Mouse (Mus musculus) stomach, embryonic 15.5 days (tissue): Measurements from ENCODE around the gene Kif3b. TPM values are rescaled to one million over a fixed set of nuclear protein-coding genes. Genes with fewer than 3 reads are reported as not detected.

ENCODE experiments used
- ATAC-seq: fragments of 200-750 bp; cut with Nextera tagmentation; 2 replicates; pipeline ENCODE4 v1.8.0; 2017; ENCODE audit warnings: low read depth, moderate number of reproducible peaks, moderate TSS enrichment; ENCODE audit not compliant: insufficient read depth, low FRiP score
- H3K27ac ChIP-seq: fragments of 300-500 bp; sonication (generic); 2 replicates; pipeline ENCODE4 v1.5.1; 2015; ENCODE audit warnings: mild to moderate bottlenecking, inconsistent platforms
- H3K27me3 ChIP-seq: fragments of 300-500 bp; sonication (generic); replicated peaks from 2 replicates; pipeline ENCODE4 v1.6.1; 2015; ENCODE audit warnings: inconsistent platforms
- H3K36me3 ChIP-seq: fragments of 300-500 bp; sonication (generic); 2 replicates; pipeline ENCODE4 v1.6.1; 2015; ENCODE audit warnings: inconsistent platforms
- H3K4me1 ChIP-seq: fragments of 300-500 bp; sonication (generic); 2 replicates; pipeline ENCODE4 v1.6.1; 2015; ENCODE audit warnings: inconsistent platforms
- H3K4me2 ChIP-seq: fragments of 300-500 bp; sonication (generic); 2 replicates; pipeline ENCODE4 v1.6.1; 2015; ENCODE audit warnings: mild to moderate bottlenecking, inconsistent platforms
- H3K4me3 ChIP-seq: fragments of 300-500 bp; sonication (generic); replicated peaks from 2 replicates; pipeline ENCODE4 v1.5.1; 2015; ENCODE audit warnings: inconsistent platforms
- H3K9ac ChIP-seq: fragments of 300-500 bp; sonication (generic); 2 replicates; pipeline ENCODE4 v1.6.1; 2015; ENCODE audit warnings: inconsistent platforms
- H3K9me3 ChIP-seq: fragments of 300-500 bp; sonication (generic); 2 replicates; pipeline ENCODE4 v1.6.1; 2016; ENCODE audit warnings: inconsistent platforms
- WGBS: fragments of 180-500 bp; shearing (Covaris S2); methylation state at CpG from one replicate; pipeline ENCODE4 v1.1.7; 2015; 5-methylcytosine and 5-hydroxymethylcytosine counted together
- polyA plus RNA-seq: library from polyadenylated mRNA; unstranded; fragments of >200 nt; fragmentation: Nextera tagmentation; extraction: Ambion mirVana; gene quantifications from 2 replicates; pipeline ENCODE4 v1.2.1, GENCODE M21; 2015

The Kif3b gene
- polyA plus RNA-seq, 1 experiment from 2014 or later = 6.3 TPM

DNA sequence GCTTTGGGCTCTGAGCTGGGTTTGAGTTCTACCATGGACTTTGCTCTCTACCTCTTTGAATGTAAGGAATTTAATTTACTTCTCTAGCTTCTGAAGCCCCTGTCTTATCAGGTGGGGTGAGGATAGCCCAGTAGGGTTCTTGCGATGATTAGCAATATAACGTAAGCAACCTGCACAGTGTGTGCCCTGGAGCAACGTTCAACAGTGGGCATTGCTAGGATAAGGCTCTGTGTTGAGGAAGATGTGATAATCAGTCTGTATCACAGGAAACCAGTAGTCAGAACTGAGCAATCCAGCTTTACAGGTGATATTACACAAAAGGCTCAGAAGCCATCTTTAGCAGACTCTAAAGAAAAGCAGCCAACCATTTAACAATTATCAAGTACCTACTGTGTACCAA, 43.1 kb downstream of the Kif3b start:
- Histone ChIP-seq H3K4me3 (no peak overlapping the region), H3K9ac (no peak overlapping the region), H3K4me2 (no peak overlapping the region), H3K4me1 (no peaks in the 10 kb centered on the region), H3K27me3 (no peaks in the 10 kb centered on the region), H3K36me3 (peaks cover 11% of the 10 kb centered on the region; the same call in 1 of the 2 replicates), H3K27ac (no peak overlapping the region), H3K9me3 (no peaks in the 10 kb centered on the region)
- 76% methylated on average over 3 of the region's 3 CpGs for WGBS
- no peak for ATAC-seq

DNA sequence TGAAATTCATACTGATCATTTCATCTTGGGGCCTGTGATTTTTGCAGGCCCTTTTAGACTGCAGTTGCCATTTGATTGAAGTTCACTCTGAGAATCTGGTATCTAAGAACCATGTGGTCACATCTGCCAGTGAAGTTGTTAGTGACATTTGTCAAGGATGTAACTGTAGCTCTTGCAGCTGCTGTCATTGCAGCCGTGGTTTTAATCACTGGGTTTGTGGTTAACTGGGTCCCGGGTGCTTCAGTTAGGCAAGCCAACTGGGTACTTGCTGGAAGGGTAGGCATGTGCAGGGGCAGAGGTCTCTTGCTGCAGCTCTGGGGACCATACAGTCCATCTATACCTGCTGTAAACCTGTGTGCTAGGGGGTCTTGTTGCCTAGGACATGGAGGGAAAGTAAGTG, 44.9 kb downstream of the Kif3b start:
- ATAC-seq = no peak
- Histone ChIP-seq H3K9ac (no peak overlapping the region), H3K9me3 (no peaks in the 10 kb centered on the region), H3K27ac (no peak overlapping the region), H3K36me3 (peaks cover 5% of the 10 kb centered on the region; the same call in 1 of the 2 replicates), H3K4me1 (no peaks in the 10 kb centered on the region), H3K4me2 (no peak overlapping the region), H3K27me3 (no peaks in the 10 kb centered on the region), H3K4me3 (no peak overlapping the region)
- 47% methylated on average over 2 of the region's 2 CpGs for WGBS

DNA sequence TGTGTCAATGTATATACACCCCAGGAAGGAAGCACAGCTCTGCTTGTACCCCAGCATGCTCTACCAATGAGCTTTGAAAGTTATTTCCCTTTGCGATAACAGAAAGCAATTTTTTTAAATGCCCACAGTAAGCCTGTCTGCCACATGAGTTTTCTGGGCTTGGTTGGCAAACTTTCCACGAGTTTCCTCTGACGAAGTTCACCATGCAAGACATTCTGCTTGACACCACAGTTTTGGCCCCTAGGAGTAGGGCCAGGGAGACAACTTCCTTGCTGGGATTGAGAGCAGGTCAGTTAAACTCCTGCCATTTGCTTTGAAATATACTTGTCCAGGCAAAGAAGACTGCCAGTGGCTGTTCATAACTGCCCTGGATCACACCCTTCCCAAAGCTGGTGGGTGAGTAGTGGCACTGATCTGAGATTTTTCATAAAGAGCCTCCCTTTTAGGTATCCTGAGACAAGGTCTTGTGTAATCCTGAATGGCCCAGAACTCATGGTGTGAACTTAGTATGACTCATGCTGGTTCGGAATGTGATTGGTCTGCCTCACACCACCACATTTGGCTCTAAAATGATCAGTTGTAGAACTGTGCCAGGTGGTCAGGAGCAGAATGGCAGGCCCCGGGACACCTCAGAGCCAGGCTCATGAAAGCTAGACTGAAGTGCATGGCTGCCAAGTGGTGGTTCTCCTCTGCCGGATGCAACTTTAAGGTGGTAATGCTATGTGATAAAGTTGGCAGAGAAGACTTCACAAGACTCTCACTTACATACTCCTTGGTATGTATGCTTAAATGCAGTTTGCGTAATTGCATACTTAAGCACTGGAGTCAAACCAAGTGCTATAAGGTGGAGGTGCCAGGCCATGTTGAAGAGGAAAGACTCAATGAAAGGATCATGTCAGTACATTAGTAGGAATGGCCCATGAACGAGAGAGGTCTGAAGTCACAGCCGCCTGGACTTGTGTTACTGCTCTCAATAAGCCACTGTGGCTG, 47.4 kb downstream of the Kif3b start:
- H3K36me3 ChIP-seq = no peaks in the 10 kb centered on the region
- no peak overlapping the region for H3K9ac ChIP-seq
- H3K4me2 ChIP-seq = no peak overlapping the region
- no peak overlapping the region for H3K27ac ChIP-seq
- H3K4me1 ChIP-seq = no peaks in the 10 kb centered on the region
- WGBS = 86% methylated on average over 9 of the region's 9 CpGs
- no peak overlapping the region for H3K4me3 ChIP-seq
- no peaks in the 10 kb centered on the region for H3K9me3 ChIP-seq
- H3K27me3 ChIP-seq = no peaks in the 10 kb centered on the region
- no peak for ATAC-seq

DNA sequence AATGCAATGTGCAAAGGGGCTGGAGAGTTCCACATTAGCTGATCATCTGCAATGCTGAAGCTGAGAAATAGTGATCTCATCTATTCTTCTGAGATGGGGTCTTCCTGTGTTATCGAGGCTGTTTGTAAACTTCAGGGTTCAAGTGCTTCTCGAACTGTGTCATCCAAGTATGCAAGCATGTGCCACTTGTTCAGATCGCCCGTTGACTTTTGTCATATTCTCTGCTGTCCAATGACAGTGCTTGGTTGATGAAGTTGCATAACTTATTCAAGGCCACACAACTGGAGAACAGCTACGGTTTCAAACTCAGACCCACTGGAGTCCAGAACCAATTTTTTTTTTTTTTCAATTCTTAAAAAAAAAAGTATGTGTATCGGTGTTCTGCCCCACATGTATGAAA, 51.0 kb downstream of the Kif3b start:
- no peak overlapping the region for H3K4me3 ChIP-seq
- H3K36me3 ChIP-seq = no peaks in the 10 kb centered on the region
- no peaks in the 10 kb centered on the region for H3K9me3 ChIP-seq
- 87% methylated on average over 6 of the region's 6 CpGs for WGBS
- no peak overlapping the region for H3K4me2 ChIP-seq
- no peak overlapping the region for H3K27ac ChIP-seq
- ATAC-seq = no peak
- H3K27me3 ChIP-seq = no peaks in the 10 kb centered on the region
- H3K9ac ChIP-seq = no peak overlapping the region
- H3K4me1 ChIP-seq = 0 out of 2 replicates have a peak, but pooled peaks cover 5% of the 10 kb centered on the region

DNA sequence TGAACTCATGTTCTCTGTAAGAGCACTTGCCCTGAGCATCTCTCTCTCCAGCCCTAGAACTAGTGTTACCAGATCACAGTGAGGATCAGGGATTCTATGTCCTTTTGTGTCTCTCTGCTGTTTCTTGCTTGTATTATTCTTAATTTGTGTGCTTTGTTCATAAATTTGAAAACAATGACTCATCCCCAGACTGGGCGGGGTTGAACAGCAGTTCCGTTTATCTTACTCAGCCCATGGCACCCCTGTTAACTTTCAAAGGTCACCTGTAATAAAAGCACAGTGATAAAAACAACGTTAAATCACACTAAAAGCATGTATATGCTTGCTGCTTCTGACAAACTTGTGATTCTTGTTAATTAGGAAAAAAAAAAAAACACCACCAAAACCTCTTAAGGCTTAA, 51.4 kb downstream of the Kif3b start:
- Histone ChIP-seq H3K4me2 (no peak overlapping the region), H3K4me3 (no peak overlapping the region), H3K27me3 (no peaks in the 10 kb centered on the region), H3K9me3 (no peaks in the 10 kb centered on the region), H3K36me3 (no peaks in the 10 kb centered on the region), H3K9ac (no peak overlapping the region), H3K27ac (no peak overlapping the region), H3K4me1 (0 out of 2 replicates have a peak, but pooled peaks cover 5% of the 10 kb centered on the region)
- ATAC-seq = no peak
- WGBS = 65% methylated on average over 3 of the region's 3 CpGs

DNA sequence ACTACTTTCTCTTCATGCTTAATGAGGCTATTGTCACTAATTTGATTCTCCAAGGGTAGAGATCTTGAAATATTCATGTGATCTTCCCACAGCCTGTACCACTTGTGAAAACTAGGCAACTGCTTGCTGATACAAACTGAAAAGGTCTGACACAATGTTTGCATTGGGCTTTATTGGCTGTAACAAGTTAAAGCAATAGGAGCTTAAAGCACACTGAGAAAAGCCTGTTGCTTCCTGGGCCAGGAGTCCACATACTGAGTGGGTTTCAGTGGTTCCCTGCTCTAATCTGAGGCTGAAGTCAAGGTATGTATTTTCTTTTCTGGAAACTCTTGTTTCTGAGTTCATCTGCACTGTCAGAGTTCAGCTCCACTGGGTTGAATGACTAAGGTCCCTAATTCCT, 52.0 kb downstream of the Kif3b start:
- Histone ChIP-seq H3K27me3 (no peaks in the 10 kb centered on the region), H3K4me3 (no peak overlapping the region), H3K9me3 (no peaks in the 10 kb centered on the region), H3K9ac (no peak overlapping the region), H3K4me2 (no peak overlapping the region), H3K36me3 (no peaks in the 10 kb centered on the region), H3K4me1 (0 out of 2 replicates have a peak, but pooled peaks cover 5% of the 10 kb centered on the region), H3K27ac (peak overlapping the region; percentile 2; the same call in 1 of the 2 replicates)
- no peak for ATAC-seq

DNA sequence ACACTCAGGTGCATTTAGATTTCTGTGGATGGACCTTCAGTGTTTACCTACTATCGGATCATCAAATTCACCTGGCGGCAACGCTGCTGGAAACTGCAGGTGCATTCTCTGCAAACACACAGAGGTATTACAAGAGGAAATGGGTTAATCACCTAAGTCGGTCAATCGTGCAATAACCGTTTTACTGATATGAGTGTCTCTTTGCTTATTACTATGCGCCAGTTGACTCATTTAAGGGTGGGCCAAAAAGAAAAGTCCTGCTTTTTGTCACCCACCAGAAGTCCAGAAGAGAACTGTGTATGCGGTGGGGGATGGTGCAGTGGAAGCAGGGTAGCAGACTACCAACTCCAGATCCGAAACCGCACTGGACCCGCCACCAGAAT, 53.8 kb downstream of the Kif3b start:
- no peak for ATAC-seq

DNA sequence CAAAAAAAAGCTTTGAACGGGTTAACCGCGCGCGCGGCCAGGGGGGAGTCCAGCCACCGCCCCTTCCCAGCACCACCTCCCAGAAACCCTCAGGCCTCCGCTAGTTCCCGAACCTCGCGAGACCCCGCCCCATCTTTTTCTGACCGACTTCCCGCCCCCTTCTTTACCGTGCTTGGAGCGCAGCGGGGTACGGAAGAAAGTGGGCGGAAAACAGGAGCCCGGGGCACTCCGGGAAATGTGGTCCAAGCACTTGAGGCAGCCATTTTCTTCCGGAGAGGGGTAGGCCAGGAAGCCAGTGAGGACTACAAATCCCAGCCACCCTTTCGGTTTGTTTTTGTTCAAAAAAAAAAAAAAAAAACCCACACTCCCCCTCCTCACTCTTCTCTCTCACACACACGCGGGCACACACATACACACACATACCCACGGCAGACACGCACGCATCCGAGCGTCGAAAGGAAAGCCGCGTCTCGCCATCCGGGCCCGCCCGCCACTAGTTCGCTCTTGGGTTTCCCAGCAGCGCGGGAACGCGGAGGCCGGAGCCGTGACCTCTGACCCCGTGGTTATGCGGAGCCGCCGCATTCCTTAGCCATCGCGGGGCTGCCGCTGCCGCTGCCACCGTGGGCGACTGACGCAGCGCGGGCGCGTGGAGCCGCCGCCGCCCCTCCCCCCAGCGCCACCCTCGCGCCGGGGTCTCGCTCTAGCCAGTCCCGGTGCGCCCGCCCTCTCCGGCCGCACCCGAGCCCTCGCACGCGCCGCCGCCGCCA, 54.4 kb downstream of the Kif3b start, which contains the start of gene Asxl1:
Gene Asxl1, plus strand, starts transcription at position 376 of the 767 bp plus-strand sequence.
- under 1% methylated on average over 68 of the region's 79 CpGs for WGBS
- peak; percentile 96 for ATAC-seq
- Histone ChIP-seq H3K27me3 (no peaks in the 10 kb centered on the region), H3K9me3 (no peaks in the 10 kb centered on the region), H3K4me1 (peaks cover 14% of the 10 kb centered on the region), H3K27ac (peak within 1 kb of the TSS; percentile 99), H3K36me3 (no peaks in the 10 kb centered on the region), H3K9ac (peak within 1 kb of the TSS; percentile 91), H3K4me2 (peak within 1 kb of the TSS; percentile 67), H3K4me3 (peak within 1 kb of the TSS; percentile 81)

More for the DNA sequence above, 53.8 kb downstream of the Kif3b start:
- Histone ChIP-seq H3K36me3 (no peaks in the 10 kb centered on the region), H3K27ac (peak overlapping the region; percentile 67), H3K4me3 (peak overlapping the region; percentile 81), H3K9me3 (no peaks in the 10 kb centered on the region), H3K4me2 (peak overlapping the region; percentile 62), H3K27me3 (no peaks in the 10 kb centered on the region), H3K9ac (peak overlapping the region; percentile 56), H3K4me1 (peaks cover 9% of the 10 kb centered on the region)
- 1% methylated on average over 11 of the region's 11 CpGs for WGBS

DNA sequence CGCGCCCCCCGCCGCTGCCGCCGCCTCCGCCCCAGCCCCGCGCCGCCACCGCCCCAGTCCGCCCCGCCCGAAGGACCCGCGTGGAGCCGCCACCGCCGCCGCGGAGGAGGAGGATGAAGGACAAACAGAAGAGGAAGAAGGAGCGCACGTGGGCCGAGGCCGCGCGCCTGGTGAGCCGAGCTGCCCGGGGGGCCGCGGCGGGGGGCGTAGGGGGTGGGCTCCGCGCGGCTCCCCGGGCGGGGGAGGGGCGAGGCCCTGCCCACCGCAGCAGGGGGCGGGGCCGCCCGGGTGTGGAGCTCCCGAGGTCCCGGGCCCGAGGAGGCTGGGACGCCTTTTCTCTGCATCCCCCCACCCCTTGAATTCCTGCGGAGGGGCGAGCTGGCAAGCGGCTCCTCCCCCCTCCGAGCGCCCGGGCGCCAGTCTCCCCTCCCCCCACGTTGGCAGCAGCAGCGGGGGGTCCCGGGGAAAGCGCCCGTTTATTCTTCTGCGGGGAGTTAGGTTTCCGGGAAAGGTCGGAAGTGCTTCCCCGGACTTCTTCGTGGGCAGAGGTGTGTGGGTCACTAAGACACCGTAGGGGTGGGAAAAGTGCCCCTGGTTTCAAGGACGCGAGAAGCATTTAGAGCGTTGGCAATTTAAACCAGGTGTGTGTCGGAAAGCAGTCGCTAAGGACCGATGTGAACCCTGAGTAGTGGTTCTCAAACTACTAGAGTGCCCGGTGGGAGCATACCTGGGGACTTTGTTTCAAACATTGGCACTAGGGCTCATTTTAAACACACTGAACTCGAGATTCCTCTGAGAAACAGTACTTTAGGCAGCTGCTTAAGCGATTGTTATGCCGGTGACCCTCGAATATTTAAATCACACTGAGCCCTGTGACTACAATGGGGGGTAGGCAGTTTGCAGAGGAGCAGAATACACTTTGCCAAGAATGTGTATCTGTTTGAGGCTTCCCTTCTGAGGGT, 55.3 kb downstream of the Kif3b start:
- Histone ChIP-seq H3K36me3 (no peaks in the 10 kb centered on the region), H3K4me1 (peaks cover 19% of the 10 kb centered on the region), H3K9me3 (no peaks in the 10 kb centered on the region), H3K4me3 (peak overlapping the region; percentile 81), H3K9ac (peak overlapping the region; percentile 91), H3K4me2 (peak overlapping the region; percentile 67), H3K27ac (peak overlapping the region; percentile 99), H3K27me3 (no peaks in the 10 kb centered on the region)
- ATAC-seq = peak; percentile 59
- WGBS = under 1% methylated on average over 52 of the region's 76 CpGs

DNA sequence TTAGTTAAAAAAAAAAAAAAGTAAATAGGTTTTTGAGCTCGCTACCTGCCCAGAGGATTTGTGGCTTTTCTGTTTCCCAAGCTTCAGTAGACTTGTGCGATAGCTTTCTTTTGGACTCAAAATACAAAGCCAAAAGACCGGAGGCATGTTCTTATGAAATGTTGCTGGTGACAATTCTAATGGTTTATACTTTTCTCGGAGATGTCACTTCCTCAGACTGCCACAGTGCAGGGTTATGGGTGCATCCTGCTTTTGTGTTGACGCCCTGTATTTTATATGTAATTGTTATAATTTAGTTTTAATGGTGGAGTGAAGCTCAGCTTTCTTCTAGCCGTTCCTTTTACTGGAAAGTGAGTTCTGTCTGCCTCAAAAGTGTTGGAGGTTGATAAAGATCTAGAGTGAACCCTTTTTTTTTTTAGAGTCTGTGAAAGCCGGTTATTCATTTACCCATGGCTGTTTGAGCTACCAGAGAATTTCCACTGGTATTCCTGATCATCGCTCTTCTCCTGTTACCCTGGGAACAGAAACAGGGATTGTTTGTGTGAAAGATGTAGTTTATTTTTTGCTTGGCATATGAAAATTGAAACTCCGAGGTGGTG, 56.1 kb downstream of the Kif3b start:
- Histone ChIP-seq H3K27ac (peak overlapping the region; percentile 99), H3K9ac (peak overlapping the region; percentile 91; the same call in 1 of the 2 replicates), H3K4me3 (peak overlapping the region; percentile 81), H3K9me3 (no peaks in the 10 kb centered on the region), H3K4me2 (peak overlapping the region; percentile 67), H3K4me1 (peaks cover 19% of the 10 kb centered on the region), H3K27me3 (no peaks in the 10 kb centered on the region), H3K36me3 (0 out of 2 replicates have a peak, but pooled peaks cover 3% of the 10 kb centered on the region)
- 2% methylated on average over 9 of the region's 9 CpGs for WGBS
- ATAC-seq = no peak
